8 mouse cellular contexts compared by ENCODE assay signal in genomic region chr11:33162998-33163506, GRCm38 (mm10). TPM values are rescaled to one million over a fixed set of nuclear protein-coding genes. Genes with fewer than 3 reads are reported as not detected.
A peak's percentile ranks its signal among the peaks of the same experiment; 100 is the strongest.
DNase-seq lines count a peak whose midpoint lies in the region; ATAC-seq and TF ChIP-seq lines count a peak whose summit lies in the region.

Gene Npm1, minus strand, starts transcription at chr11:33163206.

- no peak for TF ChIP-seq CTCF in cortical plate, adult 2 months (IDR thresholded peaks at IDR 0.05; ENCODE audit: extremely low read depth, insufficient read depth, low read length)

- peak; percentile 96 to 99 for DNase-seq in gastrocnemius, adult 8-10 months (ENCODE audit: low spot score in 2 of 2)
- DNase-seq in hindlimb bud, embryonic 11.5 days (ENCODE audit: extremely low spot score, low read depth, low spot score) = peak; percentile 99
- DNase-seq in left cerebral cortex, adult 8-10 months (ENCODE audit: low spot score in 2 of 2) = peak; percentile 97 to 99
- DNase-seq in right cerebral cortex, postnatal 10 days (ENCODE audit: low spot score in 2 of 2) = peak; percentile 100
- DNase-seq in urinary bladder, postnatal 25 days (ENCODE audit: low spot score) = peak; percentile 99

- no peaks in the 10 kb centered on the region for H3K9me3 ChIP-seq in megakaryocyte, embryonic 14.5 days

- H3K4me3 ChIP-seq in cortical plate, adult 2 months (ENCODE audit: insufficient read depth, low read length) = peak within 1 kb of the TSS; percentile 68
- H3K4me3 ChIP-seq in megakaryocyte, embryonic 14.5 days (replicated peaks) = peak within 1 kb of the TSS; percentile 95

- H3K27me3 ChIP-seq in megakaryocyte, embryonic 14.5 days (replicated peaks) = peaks cover 8% of the 10 kb centered on the region

- peak within 1 kb of the TSS; percentile 55 for H3K27ac ChIP-seq in cortical plate, adult 2 months (ENCODE audit: insufficient read depth, low read length)

- H3K4me1 ChIP-seq in cortical plate, adult 2 months (ENCODE audit: control insufficient read depth, insufficient read depth, low read length) = peaks cover 2% of the 10 kb centered on the region; the same call in 1 of the 2 replicates
- H3K4me1 ChIP-seq in megakaryocyte, embryonic 14.5 days = peaks cover 11% of the 10 kb centered on the region; the same call in 1 of the 2 replicates

- H3K36me3 ChIP-seq in megakaryocyte, embryonic 14.5 days (replicated peaks; ENCODE audit: low read length) = peaks cover 33% of the 10 kb centered on the region

- peak; percentile 99 for TF ChIP-seq POLR2A in cortical plate, adult 2 months (IDR thresholded peaks at IDR 0.05; ENCODE audit: extremely low read depth, insufficient read depth, low read length)

- ATAC-seq in activated CD4-positive, CD25-positive, alpha-beta regulatory T cell, adult 4 months = peak; percentile 90

RNA-seq across cellular contexts. Expression of gene Npm1, which starts in this region (rescaled TPM):
- polyA plus RNA-seq in activated CD4-positive, CD25-positive, alpha-beta regulatory T cell, adult 4 months (2017; shearing (Covaris generic)) = 1,000 to 10,000 TPM; 1,545 to 1,596 TPM
- polyA plus RNA-seq in cortical plate, adult 2 months (2012; rRNA removed) = 178 and 182 TPM in 2 replicates
- total RNA-seq in gastrocnemius, adult 8-10 months (2022) = 100 to 1,000 TPM; 118 to 161 (median 130) TPM
- 100 to 1,000 TPM; 184 to 202 (median 195) TPM for total RNA-seq in left cerebral cortex, adult 8-10 months (2022)
- 6.4 and 137 TPM in 2 replicates for polyA plus RNA-seq in megakaryocyte, embryonic 14.5 days (2012; ENCODE audit: insufficient read depth, low replicate concordance)

Comparison
In these comparisons a context has a peak if more than half of its experiments do, and no peak if none do; other contexts are left out.
1. Peak in every context shown above with its lines: DNase-seq, ATAC-seq, H3K4me3 ChIP-seq and H3K27ac ChIP-seq.